Mouse (Mus musculus): ENCODE measurements around the gene Rsph9.

The Rsph9 gene

DNA sequence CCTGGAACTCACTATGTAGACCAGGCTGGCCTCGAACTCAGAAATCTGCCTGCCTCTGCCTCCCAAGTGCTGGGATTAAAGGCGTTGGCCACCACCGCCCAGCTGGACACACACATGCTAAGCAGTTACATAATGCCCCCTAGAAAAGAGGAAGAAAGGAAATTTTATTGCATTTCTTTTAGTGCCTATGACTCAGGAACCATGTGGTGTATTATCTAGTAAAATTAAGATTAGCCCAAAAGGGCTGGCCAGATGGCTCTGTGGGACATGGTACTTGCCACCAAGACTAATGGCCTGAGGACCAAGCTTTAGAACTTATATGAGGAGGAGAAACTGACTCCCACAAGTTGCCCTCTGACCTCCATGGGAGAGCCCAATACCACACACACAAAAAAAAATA, 4.1 kb downstream of the Rsph9 start:
- no peak for DNase-seq (ENCODE audit: low spot score)

DNA sequence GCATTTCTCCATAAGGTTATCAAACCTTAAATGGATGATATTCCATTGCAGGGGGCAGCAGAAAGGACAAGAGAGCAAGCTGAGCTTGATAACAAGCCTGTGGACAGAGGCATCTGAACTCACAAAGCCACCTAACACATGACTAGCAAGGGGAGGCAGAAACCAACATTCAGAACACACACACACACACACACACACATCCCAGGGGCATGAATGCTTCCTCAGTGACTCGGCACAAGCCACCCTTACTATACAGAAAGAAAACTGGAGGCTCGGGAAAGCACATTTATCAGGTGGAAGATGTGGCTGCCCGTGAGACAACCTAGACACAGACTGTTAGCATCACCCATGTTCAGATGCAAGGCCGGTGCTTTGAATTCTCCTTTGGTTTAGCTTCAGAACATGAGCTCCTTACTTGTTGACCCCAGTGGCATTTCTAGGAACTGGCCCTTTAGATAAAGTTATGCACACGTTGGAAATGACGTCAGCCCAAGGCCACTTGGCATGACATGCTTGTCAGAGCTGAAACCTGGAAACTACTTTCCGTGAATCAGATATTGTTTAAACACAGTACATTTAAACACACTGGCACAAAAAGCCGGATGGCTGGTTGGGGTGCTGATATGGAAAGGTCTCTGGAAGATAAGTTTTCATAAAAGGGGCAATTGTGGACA, 5.3 kb downstream of the Rsph9 start:
- DNase-seq (ENCODE audit: low spot score), result no peak

DNA sequence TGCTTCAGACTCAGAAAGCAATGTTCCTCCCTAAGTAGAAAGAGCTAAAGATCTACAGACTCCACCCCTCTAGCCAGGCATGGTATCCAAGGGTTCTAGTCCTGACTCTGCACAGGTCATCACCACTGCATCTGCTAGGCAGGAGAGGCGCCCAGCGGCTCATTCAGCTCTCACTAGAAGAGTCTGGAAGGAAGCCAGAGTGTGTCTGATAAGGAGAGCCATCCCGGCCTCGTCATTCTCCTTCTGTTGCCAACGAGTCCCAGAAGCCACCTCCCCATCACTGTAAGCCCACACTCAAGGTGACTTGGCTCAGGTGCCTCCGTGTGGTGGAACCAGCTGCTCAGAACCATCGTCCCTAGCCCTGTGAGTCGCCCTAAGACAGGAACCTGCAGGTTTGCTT, 11.2 kb downstream of the Rsph9 start:
- DNase-seq (ENCODE audit: low spot score), result no peak

DNA sequence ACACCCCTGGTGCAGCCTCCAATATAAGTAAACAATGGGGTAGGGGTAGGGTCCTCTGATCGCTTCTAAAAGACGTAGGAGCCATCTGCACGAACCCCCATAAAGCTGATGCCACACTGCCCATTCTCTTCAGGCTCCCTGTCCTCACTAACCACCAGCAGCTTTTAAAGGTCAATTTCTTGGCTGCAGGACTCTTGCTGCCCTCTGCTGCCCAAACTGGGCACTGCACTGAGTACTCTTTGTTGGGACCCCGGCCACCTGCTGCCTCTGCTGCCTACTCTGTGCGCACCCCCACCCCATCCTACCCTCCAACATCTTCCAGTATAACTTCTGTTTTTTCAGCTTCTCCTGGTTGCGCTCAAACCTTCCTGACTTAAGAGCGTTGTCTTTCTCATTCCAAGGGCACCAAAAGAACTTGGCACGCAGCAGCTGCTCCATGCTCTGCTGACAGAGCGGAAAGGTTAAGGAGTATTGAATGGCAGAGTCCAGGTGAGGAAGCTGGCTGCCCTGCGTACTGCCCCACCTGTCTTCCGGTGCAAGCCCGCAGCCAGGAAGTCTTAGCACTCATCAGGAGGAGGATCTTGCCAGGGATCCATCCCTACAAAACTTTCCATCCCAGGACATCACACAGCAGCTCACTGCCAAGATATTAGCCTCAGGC, 11.8 kb downstream of the Rsph9 start:
- peak; percentile 75 for DNase-seq (ENCODE audit: low spot score)

DNA sequence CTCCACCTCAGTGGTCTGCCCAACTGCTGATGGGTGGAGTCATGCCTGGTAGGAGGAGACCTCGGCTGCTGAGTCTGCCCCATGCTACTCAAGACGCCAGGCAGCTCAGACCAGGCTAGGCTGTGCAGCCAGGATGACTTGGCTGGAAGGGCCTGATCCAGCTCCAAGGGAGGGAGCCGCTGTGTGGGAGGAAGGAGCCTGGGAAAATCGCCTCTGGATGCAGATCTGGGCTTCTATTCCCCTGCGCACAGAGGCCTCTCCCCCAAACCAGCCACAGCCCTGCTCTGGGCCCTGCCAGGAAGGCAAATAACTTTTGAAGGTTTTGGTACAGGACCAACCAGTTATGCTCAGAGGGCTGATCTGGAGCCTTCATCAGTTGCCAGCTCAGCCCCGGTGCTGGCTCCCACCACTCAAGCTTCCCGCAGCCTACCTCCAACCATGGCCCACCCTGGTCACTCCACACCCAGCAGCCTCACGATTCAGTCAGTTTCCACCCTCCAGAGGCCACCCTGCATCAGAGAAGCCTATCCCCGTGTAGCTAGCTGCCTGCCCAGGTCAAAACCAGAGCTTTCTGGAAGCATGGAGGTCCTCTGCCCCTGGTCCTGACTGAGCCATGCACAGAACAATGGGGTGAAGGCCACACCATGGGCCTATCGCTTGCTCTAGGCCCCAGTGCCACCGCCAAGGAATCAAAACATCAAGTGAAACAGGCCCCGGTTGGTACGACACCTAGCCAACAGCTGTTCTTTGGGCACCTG, 14.1 kb downstream of the Rsph9 start:
- DNase-seq (ENCODE audit: low spot score), result peak; percentile 69

DNA sequence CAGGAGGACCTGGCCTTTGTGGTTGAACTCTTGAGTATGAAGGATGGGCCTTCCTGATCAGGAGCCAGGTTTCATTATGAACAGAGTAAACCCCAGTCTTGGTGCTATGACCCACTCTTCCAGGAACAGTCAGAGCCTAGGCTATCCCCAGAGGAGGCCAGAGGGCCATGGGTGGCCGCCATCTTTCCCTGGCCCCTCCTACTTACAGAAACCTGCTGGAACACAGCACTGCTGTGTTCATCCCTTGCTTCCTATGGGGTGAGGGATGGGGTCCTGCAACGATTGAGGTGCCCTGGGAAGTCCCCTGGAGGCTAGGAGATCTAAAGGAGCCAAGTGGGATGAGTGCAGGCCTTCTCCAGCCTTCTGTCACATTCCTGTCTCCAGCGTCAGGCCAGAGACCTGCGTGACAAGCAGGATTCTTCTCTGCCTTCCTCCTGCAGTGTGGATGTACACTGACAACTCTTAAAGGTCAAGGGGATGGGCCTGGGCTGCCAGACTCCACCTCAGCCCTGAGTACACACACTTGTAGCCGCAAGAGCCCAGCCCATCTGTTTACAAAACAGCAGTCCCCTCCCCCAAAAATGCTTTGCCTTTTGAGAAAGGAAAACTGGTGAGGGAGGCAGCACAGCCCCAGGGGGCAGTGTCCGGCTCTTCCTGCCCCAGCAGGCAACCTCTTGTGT, 16.1 kb downstream of the Rsph9 start:
- DNase-seq (ENCODE audit: low spot score), result no peak

DNA sequence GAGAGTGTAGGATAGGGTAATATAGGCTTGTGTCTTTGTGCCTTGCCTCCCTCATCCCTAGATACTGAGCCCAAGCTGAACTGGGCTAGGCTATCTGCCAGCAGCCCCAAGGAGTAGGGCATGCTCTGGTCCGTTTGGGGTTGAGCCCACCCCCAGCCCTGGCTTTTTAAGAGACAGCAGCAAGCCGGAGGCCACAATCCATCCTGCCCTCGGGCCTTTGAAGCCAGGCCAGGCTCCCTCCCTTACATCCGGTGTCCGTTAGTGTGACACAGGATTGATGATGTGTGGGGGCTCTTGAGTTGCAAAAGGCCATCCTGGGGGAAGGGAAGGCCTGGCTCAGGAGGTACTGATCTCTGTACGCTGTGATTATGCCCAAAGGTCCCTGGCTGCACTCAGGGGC, 17.4 kb downstream of the Rsph9 start:
- DNase-seq (ENCODE audit: low spot score), result no peak

DNA sequence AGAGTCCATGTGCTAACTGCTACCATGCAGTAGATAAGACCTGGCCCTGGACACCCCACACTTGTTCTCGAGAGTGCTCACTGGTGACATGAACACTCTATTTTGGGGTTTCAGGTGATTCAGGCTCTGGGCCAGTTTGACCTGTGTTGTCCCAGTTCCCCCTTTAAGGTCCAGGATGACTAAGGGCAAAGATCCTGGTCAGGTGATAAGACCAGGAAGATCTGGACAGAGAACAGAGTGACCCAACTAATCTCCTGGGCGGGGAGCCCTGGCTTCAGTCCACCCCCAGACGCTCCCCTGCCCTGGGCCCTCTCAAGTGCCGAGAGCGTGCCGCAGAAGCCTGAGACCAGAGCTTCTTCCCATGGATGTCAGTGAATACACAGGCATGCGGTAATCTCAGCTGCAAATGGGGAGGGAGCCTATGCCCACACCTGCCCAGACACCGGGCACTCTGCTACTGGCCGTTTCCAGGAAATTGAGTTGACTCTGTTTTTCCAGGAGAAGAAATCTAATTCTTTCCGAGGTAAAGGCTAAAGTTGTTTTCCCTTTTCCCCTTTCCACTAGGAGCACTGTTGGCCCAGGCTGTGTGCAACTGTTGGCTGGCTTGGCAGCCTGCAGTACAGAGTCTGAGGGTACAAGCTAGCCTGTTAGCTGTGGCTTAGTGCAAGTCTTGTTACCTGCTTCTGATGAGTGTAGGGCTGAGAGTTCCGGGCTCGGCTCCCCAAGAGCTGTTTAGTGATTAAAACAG, 19.9 kb downstream of the Rsph9 start:
- no peak for DNase-seq (ENCODE audit: low spot score)

DNA sequence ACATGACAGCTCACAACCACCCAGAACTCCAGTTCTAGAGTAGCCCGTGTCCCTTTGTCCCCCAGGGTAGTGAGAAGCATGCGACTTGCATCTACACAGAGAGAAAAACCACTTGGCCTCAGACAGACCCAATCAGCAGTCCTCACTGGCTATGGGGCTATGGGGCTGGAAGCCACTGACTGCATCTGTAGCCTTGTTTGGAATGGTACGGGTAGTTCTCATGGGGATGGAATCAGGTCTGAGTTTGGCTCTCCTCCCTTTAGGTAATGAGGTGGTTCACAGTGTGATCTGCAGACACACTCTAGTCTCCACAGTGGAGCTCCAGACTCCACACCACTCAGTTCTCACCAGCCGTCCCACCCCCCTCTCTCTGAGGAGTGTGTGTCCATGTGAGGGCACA, 20.7 kb downstream of the Rsph9 start:
- no peak for DNase-seq (ENCODE audit: low spot score)

DNA sequence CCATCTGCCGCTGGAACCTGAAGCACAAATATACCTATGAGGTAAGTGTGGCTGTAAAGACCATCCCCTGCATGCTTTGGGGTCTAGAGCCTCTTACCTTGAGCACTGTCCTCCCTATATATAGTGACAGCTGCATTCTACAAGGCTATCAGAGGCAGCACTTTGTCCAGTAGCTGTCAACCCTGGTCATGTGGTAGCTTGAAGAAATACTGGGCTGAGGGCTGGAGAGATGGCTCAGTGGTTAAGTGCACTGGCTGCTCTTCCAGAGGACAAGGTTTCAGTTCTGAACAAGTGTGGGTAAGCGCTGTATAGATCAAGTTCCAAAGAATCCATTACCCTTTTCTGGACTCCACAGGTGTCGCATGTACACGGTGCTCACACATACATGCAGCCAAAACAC, 21.2 kb downstream of the Rsph9 start:
- no peak for DNase-seq (ENCODE audit: low spot score)

DNA sequence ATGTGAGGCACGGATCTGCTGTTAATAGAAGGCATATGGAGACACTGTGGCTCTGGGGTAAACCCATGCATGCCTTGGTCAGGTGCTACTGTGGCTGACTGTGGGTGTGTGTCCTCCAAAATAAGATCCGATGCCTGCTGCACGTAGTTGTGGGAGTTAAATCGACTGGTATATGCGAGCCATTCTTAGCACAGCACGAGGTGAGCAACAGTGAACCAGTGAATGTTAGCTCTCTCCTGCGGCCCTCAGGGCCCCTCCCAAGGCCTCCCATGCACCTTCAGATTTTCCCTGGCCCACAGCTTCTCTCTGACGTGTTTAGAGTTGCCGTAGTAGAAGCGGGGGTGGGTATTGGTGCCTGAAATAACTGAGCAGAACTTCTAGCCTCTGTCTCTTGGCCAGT, 24.4 kb downstream of the Rsph9 start:
- DNase-seq (ENCODE audit: low spot score), result no peak

DNA sequence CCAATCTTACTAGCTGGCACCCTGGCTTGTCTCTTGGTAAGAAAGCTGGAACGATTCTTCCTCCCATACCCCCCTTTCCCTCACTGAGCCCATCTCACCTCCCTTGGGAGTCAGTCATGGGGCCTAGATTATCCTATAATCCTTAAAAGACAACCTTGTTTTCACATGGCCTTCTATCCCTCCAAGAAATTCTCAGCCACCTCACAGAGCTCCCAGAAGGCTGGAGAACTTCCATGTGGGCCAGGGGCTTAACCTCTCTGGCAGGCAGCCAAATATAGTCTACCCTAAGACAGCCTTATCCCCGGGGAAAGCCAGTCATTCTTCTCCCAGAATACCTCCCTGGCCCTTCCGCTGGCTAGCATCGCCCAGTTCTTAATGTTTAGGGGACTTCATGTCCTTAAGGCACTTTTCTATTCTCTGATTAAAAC, 25.6 kb downstream of the Rsph9 start:
- no peak for DNase-seq (ENCODE audit: low spot score)

DNA sequence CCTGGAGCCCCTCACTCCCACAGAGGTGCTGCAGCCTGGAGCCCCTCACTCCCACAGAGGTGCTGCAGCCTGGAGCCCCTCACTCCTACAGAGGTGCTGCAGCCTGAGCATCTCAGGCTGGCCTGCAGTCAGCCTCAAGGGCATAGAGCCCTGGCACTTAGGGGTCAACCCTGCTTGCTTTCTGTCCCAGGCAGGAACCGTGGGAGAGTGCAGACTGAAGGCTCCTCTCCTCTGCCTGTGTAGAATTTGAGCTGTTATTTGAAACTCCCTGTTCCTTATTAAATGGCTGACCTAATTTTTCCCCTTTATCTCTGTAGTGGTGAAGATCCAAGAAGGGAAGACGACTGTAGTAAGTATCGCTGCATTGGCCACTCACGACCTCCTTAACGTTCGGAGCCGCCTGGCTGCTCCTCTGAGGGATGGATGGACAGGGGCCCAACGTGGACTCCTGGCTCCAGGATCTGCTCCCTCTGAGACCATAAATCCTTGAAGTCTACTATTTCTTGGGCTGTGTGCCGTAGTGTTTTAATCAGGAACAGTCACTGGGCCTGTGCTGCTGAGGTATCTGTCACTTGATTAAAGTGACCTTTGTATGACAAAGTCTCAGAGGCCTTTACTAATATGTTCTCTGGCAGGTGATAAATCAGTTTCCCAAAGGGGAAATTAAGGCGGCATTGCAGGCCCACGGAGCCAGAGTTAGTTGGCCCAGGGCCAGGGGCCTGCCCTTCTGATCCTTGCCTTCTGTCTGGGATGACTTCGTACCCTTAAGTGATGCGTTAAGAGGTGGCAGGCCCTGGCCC, 26.2 kb downstream of the Rsph9 start:
- DNase-seq (ENCODE audit: low spot score), result no peak

DNA sequence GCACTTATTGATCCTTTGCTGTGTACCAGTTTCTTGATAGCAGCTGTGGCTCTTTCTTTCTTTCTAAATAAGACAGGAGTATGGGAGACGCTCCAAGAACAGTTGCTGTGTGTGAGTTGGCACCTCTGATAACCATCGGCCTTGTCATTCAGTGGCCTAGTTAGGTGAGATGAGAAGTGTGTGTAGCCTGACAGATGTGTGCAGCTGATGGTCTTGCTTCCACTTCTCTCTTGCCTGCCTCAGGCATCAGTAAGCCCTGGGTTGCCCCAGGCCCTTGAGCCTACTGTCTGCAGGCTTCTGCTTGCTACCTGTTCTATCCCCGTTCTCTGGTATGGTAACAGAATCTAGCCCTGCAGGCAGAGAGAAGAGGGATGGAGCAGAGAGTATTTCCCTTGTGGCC, 27.1 kb downstream of the Rsph9 start:
- DNase-seq (ENCODE audit: low spot score), result no peak

DNA sequence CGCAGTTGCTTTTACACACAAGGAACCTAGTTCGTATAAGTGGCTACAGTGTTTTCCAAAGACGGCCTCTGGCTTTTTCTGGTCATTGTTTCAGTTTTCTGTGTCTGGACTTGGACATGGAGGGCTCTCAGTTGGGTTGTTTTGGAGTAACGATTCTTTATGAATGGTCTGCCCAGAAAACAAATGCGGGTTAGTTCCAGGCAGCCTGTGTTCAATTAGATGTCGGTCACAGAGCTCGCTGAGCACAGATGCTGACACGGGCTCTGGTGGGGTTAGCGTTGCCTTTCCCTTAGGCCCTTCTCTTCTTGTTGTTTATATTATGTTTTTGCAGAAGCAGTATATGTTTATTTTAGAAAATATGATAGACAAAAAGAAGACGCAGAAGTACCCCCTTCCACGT, 27.9 kb downstream of the Rsph9 start:
- no peak for DNase-seq (ENCODE audit: low spot score)

DNA sequence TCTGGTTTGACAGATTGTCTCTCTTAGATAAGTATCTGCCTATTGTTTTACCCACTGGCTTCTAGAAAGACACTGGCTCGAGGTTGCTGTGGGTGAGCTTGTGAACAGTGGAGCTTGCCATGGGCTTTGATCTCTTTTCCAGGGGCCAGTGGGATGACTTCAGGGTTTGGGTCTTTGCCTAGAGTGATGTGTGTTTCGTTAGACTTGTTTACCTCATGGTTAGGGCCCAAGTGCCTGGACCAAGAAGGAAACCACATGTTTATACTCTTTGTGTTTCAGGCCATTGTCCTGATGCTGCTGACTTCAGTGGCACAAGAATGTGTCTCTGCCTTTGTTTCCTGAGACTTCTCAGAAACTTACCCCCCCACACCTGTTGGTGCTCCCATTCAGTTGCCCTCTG, 28.5 kb downstream of the Rsph9 start:
- no peak for DNase-seq (ENCODE audit: low spot score)

DNA sequence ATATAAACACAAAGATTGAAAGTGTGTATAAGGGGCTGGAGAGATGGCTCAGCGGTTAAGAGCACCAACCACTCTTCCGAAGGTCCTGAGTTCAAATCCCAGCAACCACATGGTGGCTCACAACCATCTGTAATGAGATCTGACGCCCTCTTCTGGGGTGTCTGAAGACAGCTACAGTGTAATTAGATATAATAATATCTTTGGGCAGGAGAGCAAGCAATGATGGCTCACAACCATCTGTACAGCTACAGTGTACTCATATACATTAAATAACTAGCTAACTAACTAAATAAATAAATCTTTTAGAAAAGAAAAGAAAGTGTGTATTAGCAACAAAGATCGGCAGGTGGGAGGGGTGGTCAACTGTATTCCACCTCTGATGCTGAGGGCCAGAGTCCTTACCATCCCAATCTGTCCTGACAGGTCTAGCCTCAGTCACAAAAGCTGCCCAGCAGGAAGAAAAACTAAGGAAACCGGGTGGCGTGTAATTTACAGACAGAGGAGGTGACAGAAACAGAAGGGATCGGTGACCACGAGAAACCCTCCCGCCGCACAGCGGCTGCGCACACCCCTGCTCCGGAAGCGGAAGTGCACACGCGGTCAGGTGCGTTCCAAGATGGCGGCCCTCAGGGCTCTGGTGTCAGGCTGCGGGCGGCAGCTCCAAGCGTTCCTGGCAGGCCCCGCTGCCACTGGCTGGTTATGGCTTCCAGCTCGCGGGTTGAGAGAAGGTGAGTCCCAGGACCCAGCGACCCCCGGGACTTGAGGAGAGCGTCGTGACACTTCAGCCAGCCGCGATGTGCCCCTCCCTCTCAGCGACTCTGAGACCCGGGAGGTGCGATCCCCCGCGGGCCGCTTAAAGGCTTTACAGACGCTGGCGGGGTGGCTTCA, 33.4 kb downstream of the Rsph9 start, which contains the start of gene Mrps18a:
TSS of gene Mrps18a (plus strand) at position 585 of the 888 bp plus-strand sequence.
- DNase-seq (ENCODE audit: low spot score), result peak; percentile 83

DNA sequence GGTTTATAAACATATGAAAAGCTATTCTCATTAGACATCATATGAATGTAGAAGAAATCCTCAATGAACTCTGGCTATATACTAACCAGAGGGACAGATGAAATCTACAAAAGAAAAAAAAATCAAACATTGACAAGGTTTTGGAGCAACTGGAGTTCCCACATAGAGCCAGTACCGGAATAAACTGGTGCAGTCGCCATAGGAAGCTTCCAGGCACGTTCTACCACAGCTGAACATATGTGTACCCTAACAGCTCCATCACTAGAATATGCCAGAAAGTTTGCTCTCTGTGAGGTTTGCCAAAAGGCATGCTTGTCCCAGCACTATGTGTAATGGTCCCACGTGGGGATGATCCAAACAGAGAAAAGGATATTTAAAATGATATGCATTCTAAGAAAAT, 35.7 kb downstream of the Rsph9 start:
- no peak for DNase-seq (ENCODE audit: low spot score)

DNA sequence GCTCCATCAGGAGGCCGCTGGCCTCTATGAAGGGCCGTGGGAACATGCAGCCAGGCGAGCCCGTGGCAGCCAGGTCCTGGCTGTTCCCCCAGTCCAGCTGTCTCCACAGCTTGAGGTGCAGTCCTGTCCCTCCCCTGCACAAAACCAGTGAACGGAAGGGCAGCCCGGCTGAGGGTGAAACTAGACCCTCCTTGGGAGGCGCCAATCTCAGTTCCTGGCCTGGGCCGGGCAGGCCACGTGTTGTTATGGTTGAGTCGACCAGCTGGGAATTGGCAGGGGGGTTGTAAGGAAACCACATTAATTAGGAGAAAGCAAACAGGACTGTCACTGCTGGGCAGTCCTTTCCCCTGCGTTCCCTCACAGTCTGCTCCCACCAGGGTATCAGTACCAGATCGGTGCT, 39.5 kb downstream of the Rsph9 start:
- DNase-seq (ENCODE audit: low spot score), result no peak

DNA sequence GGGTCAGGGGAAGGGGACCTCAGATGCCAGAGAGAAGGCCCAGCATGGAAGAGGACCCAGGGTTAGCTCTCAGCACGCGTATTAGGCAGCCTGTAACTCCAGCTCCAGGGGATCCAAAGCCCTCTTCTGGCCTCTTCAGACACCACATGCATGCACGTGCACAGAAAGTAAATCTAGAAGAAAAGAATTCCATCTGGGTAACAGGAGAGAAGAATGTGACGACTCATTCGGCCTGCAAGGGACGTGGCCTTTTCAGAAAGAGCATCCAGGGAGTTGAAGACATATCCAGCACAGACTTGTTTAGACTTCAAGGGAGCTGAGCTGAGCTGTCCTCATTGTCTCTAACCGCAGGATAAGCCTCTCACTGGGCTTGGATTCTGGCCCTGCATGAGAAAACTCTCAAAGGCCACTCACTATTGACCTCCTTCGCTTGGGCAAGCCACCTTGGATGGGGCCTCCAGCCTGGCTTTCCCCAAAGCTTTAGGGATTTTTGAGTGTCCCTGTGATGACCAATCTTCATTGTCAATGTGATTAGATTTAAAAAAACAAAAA, 41.3 kb downstream of the Rsph9 start:
- DNase-seq (ENCODE audit: low spot score), result no peak

Measured in ovary, postnatal 36 days (tissue).